21 mouse cellular contexts compared by ENCODE assay signal in genomic region chr17:88537842-88538430, GRCm38 (mm10). TPM values are rescaled to one million over a fixed set of nuclear protein-coding genes. Genes with fewer than 3 reads are reported as not detected.
DNase-seq lines count a peak whose midpoint lies in the region; ATAC-seq lines count a peak whose summit lies in the region.
"Had no signal": no experiment of that assay in that cellular context is flagged by ENCODE, and none has a peak within 500 bp of the region (broad histone marks: within the 10 kb centered on the region; RNA-seq: fewer than 3 reads in every experiment).

No protein-coding gene starts in this region.

- DNase-seq in cerebellum, postnatal 4 days (ENCODE audit: low spot score in 2 of 2) = no peak
- peak; percentile 47 for DNase-seq in thymus, postnatal 0 days (ENCODE audit: low spot score)
- no peak for DNase-seq in thymus, postnatal 14 days
- peak; percentile 57 for DNase-seq in cerebellum, adult 9-10 months
- peak; percentile 44 to 54 for DNase-seq in cerebellum, postnatal 36 days
- DNase-seq in left cerebral cortex, adult 11 months (ENCODE audit: low spot score) = no peak
- DNase-seq: adrenal gland, postnatal 10 days; forebrain, postnatal 0 days; gastrocnemius, postnatal 36 days; heart, adult 2 months; kidney, adult 18-20 months; lung, postnatal 36 days; retina, postnatal 1 day; right cerebral cortex, postnatal 14 days; spleen, adult 18-20 months had no signal

- peak; percentile 84 for ATAC-seq in cerebellum, adult (ENCODE audit: insufficient number of reproducible peaks, low FRiP score, low TSS enrichment)
- ATAC-seq in CD4-positive, CD25-positive, alpha-beta regulatory T cell, adult 4 months = no peak
- ATAC-seq: forebrain, postnatal 0 days; hindbrain, embryonic 16.5 days; midbrain, embryonic 13.5 days; Patski had no signal

RNA-seq across cellular contexts. Expression of gene Ppp1r21, which starts 8.0 kb away (rescaled TPM):
- 31.0 and 33.8 TPM in 2 replicates for polyA plus RNA-seq in thymus, postnatal 0 days (2015; fragmentation: Nextera tagmentation; extraction: Ambion mirVana)
- polyA plus RNA-seq in CD4-positive, CD25-positive, alpha-beta regulatory T cell, adult 4 months (2017; shearing (Covaris generic)) = 10 to 100 TPM; 26.4 to 39.4 TPM

RNA-seq across cellular contexts. Expression of gene Ston1, which starts 59.5 kb away (rescaled TPM):
- 3.4 and 3.8 TPM in 2 replicates for polyA plus RNA-seq in thymus, postnatal 0 days (2015; fragmentation: Nextera tagmentation; extraction: Ambion mirVana)
- 1 to 10 TPM; 2.1 to 2.9 TPM for polyA plus RNA-seq in CD4-positive, CD25-positive, alpha-beta regulatory T cell, adult 4 months (2017; shearing (Covaris generic))
- polyA plus RNA-seq: erythroblast, embryonic 14.5 days had no signal

Comparison
In these comparisons a context has a peak if more than half of its experiments do, and no peak if none do; other contexts are left out.
1. DNase-seq: peak in thymus, postnatal 0 days (single experiment), cerebellum, adult 9-10 months (single experiment) and cerebellum, postnatal 36 days (2 of 2); none in cerebellum, postnatal 4 days (0 of 2), thymus, postnatal 14 days (single experiment) and left cerebral cortex, adult 11 months (single experiment).